Mouse (Mus musculus): ENCODE measurements at regions not wholly inside any gene's neighbourhood (a gene's known extent, or its start where the extent isn't known, plus 50 kb on each side); places are given as distances from the start of the nearest gene placed in this dataset. TPM values are rescaled to one million over a fixed set of nuclear protein-coding genes. Genes with fewer than 3 reads are reported as not detected.

DNA sequence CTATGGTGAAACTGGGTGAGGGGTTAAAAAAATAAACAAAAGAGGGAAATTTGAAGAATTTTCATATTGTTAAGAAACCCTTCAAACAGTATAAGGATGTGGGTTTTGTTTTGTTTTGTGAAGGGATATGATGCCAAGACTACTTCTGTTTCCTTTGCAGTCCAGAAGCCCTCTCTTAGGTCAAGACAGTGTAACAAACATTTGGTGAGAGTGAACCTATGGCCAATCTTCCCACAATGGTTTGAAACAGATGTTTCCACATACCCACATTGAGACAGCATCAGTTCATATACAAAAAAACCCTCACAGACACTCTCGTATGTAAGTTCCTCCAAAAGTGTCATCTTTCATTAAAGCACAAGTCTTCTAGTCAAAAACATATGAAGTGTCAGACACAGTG, 263.6 kb downstream of the Tmsb4x start:
- TF ChIP-seq CTCF (IDR thresholded peaks at IDR 0.05): no peak
- Histone ChIP-seq H3K4me3 (no peak overlapping the region), H3K27ac (no peak overlapping the region)
- no peak for DNase-seq
- intact Hi-C loops (cut with DNase I): no loop called here

DNA sequence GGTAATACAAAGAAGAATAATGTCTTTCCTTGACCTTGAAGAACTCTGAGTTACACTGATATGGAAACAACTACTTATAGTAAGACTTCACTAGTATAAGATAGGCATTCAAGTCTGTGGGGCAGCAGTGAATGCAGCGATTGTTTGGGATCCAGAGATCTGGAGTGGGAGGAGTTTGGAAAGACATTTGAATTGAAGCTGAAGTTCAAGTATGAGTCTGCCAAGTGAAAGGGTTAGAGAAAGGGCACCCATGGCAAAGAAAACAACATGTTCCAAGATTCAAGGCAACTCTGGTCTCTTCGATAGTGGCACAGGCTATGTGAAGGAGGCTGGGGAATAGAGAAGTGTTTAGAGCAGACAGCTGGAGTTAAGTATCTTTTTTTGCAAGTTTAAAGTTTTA, 275.3 kb downstream of the Tmsb4x start:
- H3K4me3 ChIP-seq: no peak overlapping the region
- intact Hi-C loops (cut with DNase I): no loop called here
- DNase-seq: no peak
- TF ChIP-seq CTCF (IDR thresholded peaks at IDR 0.05): no peak
- H3K27ac ChIP-seq: no peak overlapping the region

DNA sequence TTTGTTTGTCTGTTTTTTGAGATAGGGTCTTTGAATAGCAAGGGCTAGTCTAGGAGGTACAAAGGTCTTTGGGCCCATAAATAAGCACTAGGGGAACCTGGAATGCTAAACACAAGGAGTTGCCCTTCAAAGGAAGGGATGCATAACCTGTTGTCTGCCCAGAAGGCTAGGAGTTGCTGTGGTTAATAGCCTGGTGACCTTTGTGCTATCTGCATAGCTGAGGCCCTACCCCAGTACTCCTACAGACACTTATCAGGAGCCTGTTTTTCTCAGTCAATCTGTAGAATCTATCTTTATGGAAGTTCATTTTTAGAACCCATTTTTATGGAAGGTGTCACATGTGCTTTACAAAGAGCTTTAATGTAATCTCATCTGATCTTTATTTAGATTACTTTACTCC, 276.6 kb downstream of the Tmsb4x start:
- no peak overlapping the region for H3K4me3 ChIP-seq
- no peak for TF ChIP-seq CTCF (IDR thresholded peaks at IDR 0.05)
- intact Hi-C loops (cut with DNase I): no loop called here
- DNase-seq: no peak
- no peak overlapping the region for H3K27ac ChIP-seq

DNA sequence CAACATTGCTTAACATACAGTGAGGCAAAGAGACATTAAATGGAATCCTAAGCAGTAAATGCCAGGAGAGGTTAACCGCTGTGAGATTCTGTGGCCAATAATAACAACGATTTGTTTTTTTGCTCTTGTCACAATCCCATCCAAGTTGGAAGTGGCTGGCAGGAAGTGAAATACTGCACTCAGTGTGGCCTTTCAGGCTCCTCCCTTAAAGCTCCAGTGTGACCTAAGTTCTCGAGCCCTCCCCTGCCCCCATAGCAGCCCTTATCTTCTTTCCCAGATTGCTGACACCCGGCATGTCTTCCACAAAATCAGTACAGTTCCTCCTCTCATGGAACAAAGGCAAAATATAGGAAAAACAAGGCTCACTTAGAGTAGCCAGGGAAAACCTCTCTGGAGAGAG, 278.1 kb downstream of the Tmsb4x start:
- peak; percentile 12 for DNase-seq
- intact Hi-C loops (cut with DNase I): no loop called here
- H3K4me3 ChIP-seq: no peak overlapping the region
- TF ChIP-seq CTCF (IDR thresholded peaks at IDR 0.05): no peak
- peak overlapping the region; percentile 8; the same call in 1 of the 2 replicates for H3K27ac ChIP-seq

DNA sequence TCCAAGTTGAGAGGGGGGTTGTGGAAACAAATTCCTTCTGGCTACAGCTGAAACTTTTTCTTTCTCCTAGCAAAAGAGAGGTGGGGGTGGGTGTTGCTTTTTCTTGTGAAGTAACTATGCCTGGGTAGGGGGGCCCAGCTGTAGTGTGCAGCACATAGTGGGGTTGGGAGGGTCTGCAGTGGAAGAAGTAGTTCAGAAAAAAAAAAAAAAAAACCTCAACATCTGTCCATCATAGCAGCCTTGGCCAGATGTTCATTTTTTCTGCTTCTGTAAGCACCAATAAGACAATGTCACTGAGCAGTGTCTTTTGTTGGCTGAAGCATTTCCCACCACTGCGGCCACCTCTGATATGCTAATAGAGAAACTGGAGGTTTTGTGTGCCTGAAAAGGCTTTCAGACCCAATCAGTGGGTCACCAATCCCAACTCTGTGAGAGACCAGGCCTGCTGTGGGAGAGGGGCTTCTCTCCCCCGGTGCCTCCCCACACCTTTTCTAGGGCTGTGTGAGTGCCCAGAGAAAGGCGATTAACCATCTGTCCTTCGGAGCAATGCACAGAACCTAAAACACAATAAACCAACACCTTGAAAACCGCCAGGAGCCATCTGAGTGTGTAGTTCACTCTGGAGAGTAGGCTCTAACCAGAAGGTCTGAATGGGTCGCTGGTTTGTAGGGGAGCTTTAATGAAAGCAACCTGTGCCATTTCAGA, 279.2 kb downstream of the Tmsb4x start:
- TF ChIP-seq CTCF (IDR thresholded peaks at IDR 0.05): no peak
- DNase-seq: no peak
- H3K27ac ChIP-seq: no peak overlapping the region
- no peak overlapping the region for H3K4me3 ChIP-seq
- intact Hi-C loops (cut with DNase I): no loop called here

DNA sequence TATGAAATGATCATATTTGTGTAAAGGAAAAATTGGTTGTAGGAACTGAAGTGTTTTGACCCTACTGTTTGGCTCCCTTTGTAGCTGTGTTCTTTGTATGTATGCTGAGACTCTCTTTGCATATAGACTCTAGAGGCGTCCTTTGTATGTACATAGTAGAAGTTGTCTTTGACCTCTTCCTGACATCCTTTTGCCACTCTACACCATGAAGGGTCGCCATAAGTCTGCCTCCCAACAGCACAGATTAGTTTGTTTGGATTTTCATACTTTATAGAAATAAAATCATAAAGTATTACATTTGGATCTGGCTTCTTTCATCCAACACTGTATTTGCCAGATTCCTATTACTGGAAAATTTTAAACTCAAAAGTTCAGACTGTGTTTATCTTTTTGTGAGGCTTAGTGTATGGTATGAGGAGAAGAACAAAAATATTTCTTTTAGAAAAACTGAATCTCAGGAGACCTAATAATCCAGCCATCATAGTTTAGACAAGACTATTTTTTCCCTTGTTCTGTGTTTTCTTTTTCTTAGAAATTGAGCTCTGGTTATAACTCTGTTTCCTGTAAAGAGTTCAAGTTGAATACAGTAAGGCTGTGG, 293.7 kb downstream of the Tmsb4x start:
- intact Hi-C loops (cut with DNase I): no loop called here
- no peak for TF ChIP-seq CTCF (IDR thresholded peaks at IDR 0.05)
- no peak overlapping the region for H3K4me3 ChIP-seq
- no peak for DNase-seq
- H3K27ac ChIP-seq: no peak overlapping the region

DNA sequence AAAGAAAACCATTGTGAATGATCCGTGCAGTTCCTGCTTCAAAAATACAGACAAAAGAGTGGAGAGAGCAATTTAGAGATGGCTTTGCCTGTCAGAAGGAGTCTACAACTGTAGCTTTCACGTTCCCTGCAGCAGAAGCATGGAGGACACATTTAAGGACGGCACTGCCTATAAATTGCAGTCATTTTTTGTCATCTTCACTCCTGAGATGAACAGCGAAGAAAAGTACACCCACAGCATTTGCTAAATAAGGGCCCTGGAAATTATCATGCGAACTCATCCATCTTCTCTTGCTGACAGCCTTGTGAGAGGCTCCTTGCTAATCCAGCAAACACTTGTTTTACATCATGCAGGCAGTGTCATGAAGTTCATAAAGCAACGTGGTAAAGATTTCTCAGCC, 302.5 kb downstream of the Tmsb4x start:
- DNase-seq: no peak
- no peak overlapping the region for H3K4me3 ChIP-seq
- no peak overlapping the region for H3K27ac ChIP-seq
- intact Hi-C loops (cut with DNase I): no loop called here
- no peak for TF ChIP-seq CTCF (IDR thresholded peaks at IDR 0.05)

DNA sequence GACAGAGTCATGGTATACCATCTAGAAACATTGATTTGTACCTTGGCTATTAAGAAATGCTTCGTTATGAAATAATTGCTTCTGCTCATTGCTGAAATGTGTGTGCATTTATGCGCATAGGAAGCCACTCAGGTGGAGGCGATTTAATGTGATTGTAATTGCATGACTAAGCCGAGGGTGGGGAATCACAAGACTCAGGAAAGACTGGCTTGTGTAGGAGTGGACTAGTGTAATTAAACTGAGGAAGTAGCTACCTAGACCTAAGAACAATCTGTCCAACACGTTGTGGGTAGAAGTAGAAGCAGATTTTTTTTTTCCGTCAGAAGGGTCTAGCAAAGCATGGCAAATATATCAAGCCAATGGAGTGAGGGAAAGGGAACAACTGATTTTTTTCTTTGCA, 308.4 kb downstream of the Tmsb4x start:
- DNase-seq: no peak
- intact Hi-C loops (cut with DNase I): no loop called here
- TF ChIP-seq CTCF (IDR thresholded peaks at IDR 0.05): no peak
- H3K4me3 ChIP-seq: no peak overlapping the region
- H3K27ac ChIP-seq: no peak overlapping the region

DNA sequence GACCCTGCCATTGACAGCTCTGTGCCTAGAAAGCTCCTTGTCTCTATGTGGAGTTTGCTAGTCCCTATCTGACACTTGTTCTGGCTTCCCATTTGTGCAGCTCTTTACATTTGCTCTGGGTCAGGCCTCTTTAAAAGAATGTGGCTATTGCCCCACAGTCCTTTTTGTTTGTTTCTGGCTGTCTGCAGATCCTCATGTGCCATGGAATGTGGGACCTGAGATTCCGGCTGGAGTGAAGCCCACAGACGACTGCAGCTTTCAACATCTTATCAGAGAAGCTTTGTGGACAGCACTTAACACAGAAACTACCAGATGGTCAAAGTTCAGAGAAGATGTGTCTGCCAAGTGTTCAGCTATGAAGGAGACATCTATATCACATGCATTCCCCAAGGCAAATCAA, 309.7 kb upstream of the Egfl6 start:
- Histone ChIP-seq H3K4me3 (no peak overlapping the region), H3K27ac (no peak overlapping the region)
- no peak for DNase-seq
- intact Hi-C loops (cut with DNase I): no loop called here
- TF ChIP-seq CTCF (IDR thresholded peaks at IDR 0.05): no peak

DNA sequence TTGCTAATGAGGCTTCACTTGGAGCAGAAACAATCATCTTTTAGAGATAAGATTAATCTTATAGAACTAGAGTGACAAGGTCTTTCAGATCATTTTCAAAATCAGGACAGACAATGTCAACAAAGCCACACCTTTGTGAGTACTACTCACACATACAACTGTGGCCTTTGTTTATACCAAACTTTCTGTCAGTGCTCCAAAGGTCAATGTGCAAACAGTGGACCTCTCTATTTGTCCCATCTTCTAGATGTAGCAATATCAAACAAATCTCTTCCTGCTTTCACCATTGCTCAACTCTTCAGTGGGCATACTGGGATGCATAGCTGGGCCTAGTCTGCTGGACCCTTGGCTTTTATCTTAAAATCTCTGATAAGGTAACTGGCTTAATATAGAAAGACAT, 300.9 kb upstream of the Egfl6 start:
- no peak overlapping the region for H3K4me3 ChIP-seq
- H3K27ac ChIP-seq: no peak overlapping the region
- DNase-seq: no peak
- intact Hi-C loops (cut with DNase I): no loop called here
- TF ChIP-seq CTCF (IDR thresholded peaks at IDR 0.05): no peak

DNA sequence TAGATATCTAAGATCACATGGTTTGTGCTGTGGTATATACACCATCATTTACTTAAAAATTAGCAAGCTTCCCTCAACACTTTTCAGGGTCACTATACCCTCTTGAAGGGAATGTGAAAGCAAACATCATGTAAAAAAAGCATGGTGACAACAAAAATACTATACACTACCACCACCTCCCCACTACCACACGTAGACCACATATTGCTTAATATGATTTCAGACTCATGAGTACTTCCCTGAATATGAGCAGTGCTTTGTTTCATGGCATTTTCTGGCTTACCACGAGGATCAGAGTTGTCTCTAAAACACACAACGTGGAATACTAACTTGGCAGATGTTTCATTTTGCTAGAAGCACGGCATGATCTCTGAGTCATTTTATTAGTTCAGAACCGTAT, 284.0 kb upstream of the Egfl6 start:
- no peak for TF ChIP-seq CTCF (IDR thresholded peaks at IDR 0.05)
- intact Hi-C loops (cut with DNase I): no loop called here
- no peak for DNase-seq
- H3K27ac ChIP-seq: no peak overlapping the region
- no peak overlapping the region for H3K4me3 ChIP-seq

DNA sequence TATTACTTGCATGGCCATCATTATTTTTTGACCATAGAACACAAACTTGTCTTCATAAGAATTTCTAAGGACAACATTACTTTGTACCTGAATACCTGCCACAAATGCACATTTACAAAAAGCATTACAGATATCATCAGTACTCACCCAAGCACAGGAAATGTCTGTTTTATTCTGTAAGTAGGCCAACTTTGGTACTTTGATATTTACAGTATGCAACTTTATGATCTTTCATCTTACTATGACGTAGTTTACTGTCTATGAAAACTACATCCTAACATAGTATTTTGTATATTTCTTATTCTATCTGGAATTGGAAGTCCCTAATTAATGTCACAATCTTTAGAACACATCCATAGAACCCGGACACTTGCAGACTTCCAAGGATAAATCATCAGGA, 282.2 kb upstream of the Egfl6 start:
- intact Hi-C loops (cut with DNase I): no loop called here
- no peak for DNase-seq
- Histone ChIP-seq H3K27ac (no peak overlapping the region), H3K4me3 (no peak overlapping the region)
- TF ChIP-seq CTCF (IDR thresholded peaks at IDR 0.05): no peak

Small RNAs in the stretch of these regions (microRNA-seq; reads per million reads assigned to microRNA genes)
- not detected for gene Gm22368
- gene Gm44376: not detected

Measured in gastrocnemius, adult 2 months (tissue).